Mouse (Mus musculus): Measurements from ENCODE around the gene Ttc7b. TPM values are rescaled to one million over a fixed set of nuclear protein-coding genes. Genes with fewer than 3 reads are reported as not detected.

The Ttc7b gene
- total RNA-seq, 2 experiments from 2014 or later, result 78.9 to 81.0 TPM

GRCm38 (mm10) chr12:100429414-100430114 is 91.1 kb downstream of the Ttc7b start:
- DNase-seq (ENCODE audit: low spot score), result no peak
- intact Hi-C loops (cut with DNase I), result loop anchor here (5.0 kb wide), 1 partner anchor 38 kb away; no protein-coding TSS in a partner anchor

GRCm38 (mm10) chr12:100428183-100428582 is 92.4 kb downstream of the Ttc7b start:
- DNase-seq (ENCODE audit: low spot score), result no peak
- intact Hi-C loops (cut with DNase I), result loop anchor here (5.0 kb wide), 1 partner anchor 39 kb away; no protein-coding TSS in a partner anchor

GRCm38 (mm10) chr12:100426212-100426611 is 94.4 kb downstream of the Ttc7b start:
- no peak for DNase-seq (ENCODE audit: low spot score)
- intact Hi-C loops (cut with DNase I), result loop anchor here (5.0 kb wide), 1 partner anchor 41 kb away; no protein-coding TSS in a partner anchor

- DNase-seq (ENCODE audit: low spot score), result no peak
- intact Hi-C loops (cut with DNase I), result loop anchor here (5.0 kb wide), 1 partner anchor 42 kb away; no protein-coding TSS in a partner anchor
Measured at GRCm38 (mm10) chr12:100425028-100425427, 95.6 kb downstream of the Ttc7b start.

GRCm38 (mm10) chr12:100422286-100422820 is 98.3 kb downstream of the Ttc7b start:
- intact Hi-C loops (cut with DNase I), result loop anchor here (5.0 kb wide), 2 partner anchors 35 to 220 kb away; no protein-coding TSS in a partner anchor

GRCm38 (mm10) chr12:100421538-100421937 is 99.1 kb downstream of the Ttc7b start:
- DNase-seq (ENCODE audit: low spot score), result no peak
- intact Hi-C loops (cut with DNase I), result loop anchor here (5.0 kb wide), 2 partner anchors 36 to 219 kb away; no protein-coding TSS in a partner anchor

More at GRCm38 (mm10) chr12:100422286-100422820, 98.3 kb downstream of the Ttc7b start:
- DNase-seq (ENCODE audit: low spot score), result no peak

GRCm38 (mm10) chr12:100420903-100421302 is 99.7 kb downstream of the Ttc7b start:
- intact Hi-C loops (cut with DNase I), result loop anchor here (5.0 kb wide), 2 partner anchors 36 to 219 kb away; no protein-coding TSS in a partner anchor
- DNase-seq (ENCODE audit: low spot score), result no peak

- intact Hi-C loops (cut with DNase I), result loop anchor here (5.0 kb wide), 2 partner anchors 37 to 218 kb away; no protein-coding TSS in a partner anchor
- DNase-seq (ENCODE audit: low spot score), result no peak
Measured at GRCm38 (mm10) chr12:100419946-100420874, 100.4 kb downstream of the Ttc7b start.

GRCm38 (mm10) chr12:100415802-100416201 is 104.8 kb downstream of the Ttc7b start:
- intact Hi-C loops (cut with DNase I), result no loop called here
- DNase-seq (ENCODE audit: low spot score), result no peak

- intact Hi-C loops (cut with DNase I), result no loop called here
- no peak for DNase-seq (ENCODE audit: low spot score)
Measured at GRCm38 (mm10) chr12:100414717-100415398, 105.8 kb downstream of the Ttc7b start.

- intact Hi-C loops (cut with DNase I), result no loop called here
- no peak for DNase-seq (ENCODE audit: low spot score)
Measured at GRCm38 (mm10) chr12:100408714-100409113, 111.9 kb downstream of the Ttc7b start.

GRCm38 (mm10) chr12:100408143-100408542 is 112.5 kb downstream of the Ttc7b start:
- intact Hi-C loops (cut with DNase I), result no loop called here
- DNase-seq (ENCODE audit: low spot score), result no peak

- DNase-seq (ENCODE audit: low spot score), result no peak
- intact Hi-C loops (cut with DNase I), result no loop called here
Measured at GRCm38 (mm10) chr12:100407371-100407770, 113.3 kb downstream of the Ttc7b start.

- DNase-seq (ENCODE audit: low spot score), result no peak
- intact Hi-C loops (cut with DNase I), result no loop called here
Measured at GRCm38 (mm10) chr12:100406094-100406493, 114.5 kb downstream of the Ttc7b start.

GRCm38 (mm10) chr12:100405512-100406030 is 115.1 kb downstream of the Ttc7b start:
- no peak for DNase-seq (ENCODE audit: low spot score)
- intact Hi-C loops (cut with DNase I), result no loop called here

GRCm38 (mm10) chr12:100404430-100404829 is 116.2 kb downstream of the Ttc7b start:
- DNase-seq (ENCODE audit: low spot score), result no peak
- intact Hi-C loops (cut with DNase I), result no loop called here

- DNase-seq (ENCODE audit: low spot score), result no peak
- intact Hi-C loops (cut with DNase I), result no loop called here
Measured at GRCm38 (mm10) chr12:100403005-100403324, 117.7 kb downstream of the Ttc7b start.

- no peak for DNase-seq (ENCODE audit: low spot score)
- intact Hi-C loops (cut with DNase I), result no loop called here
Measured at GRCm38 (mm10) chr12:100402296-100403004, 118.2 kb downstream of the Ttc7b start.

- intact Hi-C loops (cut with DNase I), result no loop called here
- no peak for DNase-seq (ENCODE audit: low spot score)
Measured at GRCm38 (mm10) chr12:100400119-100400518, 120.5 kb downstream of the Ttc7b start.

Measured in heart, postnatal 25 days (tissue).